Mouse (Mus musculus) heart, embryonic 11.5 days (tissue): ENCODE measurements around the gene Mesp2. TPM values are rescaled to one million over a fixed set of nuclear protein-coding genes. Genes with fewer than 3 reads are reported as not detected.

Experiments used
- ATAC-seq: fragments of 200-750 bp; cut with Nextera tagmentation; replicated peaks from 2 replicates; pipeline ENCODE4 v1.8.0; 2017; ENCODE audit warnings: moderate library complexity; ENCODE audit not compliant: insufficient number of reproducible peaks, low FRiP score, low TSS enrichment
- H3K27ac ChIP-seq: fragments of 300-500 bp; sonication (generic); 2 replicates; pipeline ENCODE4 v1.5.1; 2014; ENCODE audit warnings: mild to moderate bottlenecking, low read depth, low read length
- H3K27me3 ChIP-seq: fragments of 300-500 bp; sonication (generic); 2 replicates; pipeline ENCODE4 v1.6.1; 2014; ENCODE audit warnings: mild to moderate bottlenecking, low read length, mixed read lengths; ENCODE audit not compliant: control insufficient read depth, insufficient read depth
- H3K36me3 ChIP-seq: fragments of 300-500 bp; sonication (generic); 2 replicates; pipeline ENCODE4 v1.6.1; 2014; ENCODE audit warnings: mild to moderate bottlenecking, low read length, moderate library complexity, mixed read lengths; ENCODE audit not compliant: control insufficient read depth, insufficient read depth
- H3K4me1 ChIP-seq: fragments of 300-500 bp; sonication (generic); 2 replicates; pipeline ENCODE4 v1.6.1; 2014; ENCODE audit warnings: low read length; ENCODE audit not compliant: control insufficient read depth, insufficient read depth
- H3K4me2 ChIP-seq: fragments of 300-500 bp; sonication (generic); 2 replicates; pipeline ENCODE4 v1.6.1; 2014; ENCODE audit warnings: mild to moderate bottlenecking, moderate library complexity
- H3K4me3 ChIP-seq: fragments of 300-500 bp; sonication (generic); 2 replicates; pipeline ENCODE4 v1.5.1; 2014; ENCODE audit warnings: low read depth, low read length
- H3K9ac ChIP-seq: fragments of 300-500 bp; sonication (generic); 2 replicates; pipeline ENCODE4 v1.6.1; 2014; ENCODE audit warnings: mild to moderate bottlenecking, low read depth, low read length, moderate library complexity
- H3K9me3 ChIP-seq: fragments of 300-500 bp; sonication (generic); replicated peaks from 2 replicates; pipeline ENCODE4 v1.6.1; 2016; ENCODE audit warnings: low read length; ENCODE audit not compliant: control insufficient read depth
- WGBS: fragments of 180-500 bp; shearing (Covaris S2); extraction: QIAGEN DNeasy Blood & Tissue Kit; methylation state at CpG from one replicate; pipeline ENCODE4 v1.1.7; 2014; ENCODE audit not compliant: insufficient replicate concordance; 5-methylcytosine and 5-hydroxymethylcytosine counted together
- polyA plus RNA-seq: library from polyadenylated mRNA; unstranded; fragments of >200 nt; fragmentation: Nextera tagmentation; extraction: Ambion mirVana; gene quantifications from 2 replicates; pipeline ENCODE4 v1.2.1, GENCODE M21; 2014

The Mesp2 gene
- polyA plus RNA-seq: 0.48 and 0.67 TPM in 2 replicates

DNA sequence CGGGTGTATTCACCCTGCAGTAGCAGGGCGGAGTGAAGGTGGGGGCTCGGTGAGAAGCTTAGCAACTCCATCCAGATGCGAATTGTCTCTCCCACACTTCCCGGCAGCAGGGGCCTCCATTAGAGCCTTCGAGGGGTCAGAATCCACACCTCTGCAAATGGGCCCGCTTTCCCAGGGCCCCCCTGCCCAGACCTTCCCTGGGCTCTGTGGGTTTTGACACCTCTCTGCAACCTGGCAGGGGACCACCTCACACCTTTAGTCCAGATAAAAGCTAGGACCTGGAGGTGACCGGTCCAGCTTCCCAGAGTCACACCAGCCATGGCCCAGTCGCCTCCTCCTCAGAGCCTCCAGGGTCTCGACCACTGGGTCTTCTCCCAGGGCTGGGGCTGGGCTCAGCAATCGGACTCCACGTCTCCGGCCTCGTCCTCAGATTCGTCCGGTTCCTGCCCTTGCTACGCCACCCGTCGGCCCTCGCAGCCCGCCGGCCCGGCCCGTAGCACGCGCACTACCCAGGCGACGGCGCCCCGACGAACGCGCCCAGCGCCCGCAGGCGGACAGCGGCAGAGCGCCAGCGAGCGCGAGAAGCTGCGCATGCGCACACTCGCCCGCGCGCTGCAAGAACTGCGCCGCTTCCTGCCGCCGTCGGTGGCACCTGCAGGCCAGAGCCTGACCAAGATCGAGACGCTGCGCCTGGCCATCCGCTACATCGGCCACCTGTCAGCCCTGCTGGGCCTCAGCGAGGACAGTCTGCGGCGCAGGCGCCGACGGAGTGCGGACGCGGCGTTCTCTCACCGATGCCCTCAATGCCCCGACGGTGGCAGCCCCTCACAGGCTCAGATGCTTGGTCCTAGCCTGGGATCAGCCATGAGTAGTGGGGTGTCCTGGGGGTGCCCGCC, at the start of gene Mesp2:
Gene Mesp2, plus strand, starts transcription at position 117 of the 896 bp plus-strand sequence.
- Histone ChIP-seq H3K4me3 (peak within 1 kb of the TSS; percentile 36), H3K9me3 (no peaks in the 10 kb centered on the region), H3K27me3 (peaks cover 21% of the 10 kb centered on the region), H3K9ac (peak within 1 kb of the TSS; percentile 60), H3K4me2 (peak within 1 kb of the TSS; percentile 70), H3K36me3 (no peaks in the 10 kb centered on the region), H3K27ac (no peak within 1 kb of the TSS), H3K4me1 (0 out of 2 replicates have a peak, but pooled peaks cover 2% of the 10 kb centered on the region)
- WGBS: 11% methylated on average over 71 of the region's 71 CpGs
- 0 out of 2 replicates have a peak, but pooled peaks have one; percentile 55 for ATAC-seq

DNA sequence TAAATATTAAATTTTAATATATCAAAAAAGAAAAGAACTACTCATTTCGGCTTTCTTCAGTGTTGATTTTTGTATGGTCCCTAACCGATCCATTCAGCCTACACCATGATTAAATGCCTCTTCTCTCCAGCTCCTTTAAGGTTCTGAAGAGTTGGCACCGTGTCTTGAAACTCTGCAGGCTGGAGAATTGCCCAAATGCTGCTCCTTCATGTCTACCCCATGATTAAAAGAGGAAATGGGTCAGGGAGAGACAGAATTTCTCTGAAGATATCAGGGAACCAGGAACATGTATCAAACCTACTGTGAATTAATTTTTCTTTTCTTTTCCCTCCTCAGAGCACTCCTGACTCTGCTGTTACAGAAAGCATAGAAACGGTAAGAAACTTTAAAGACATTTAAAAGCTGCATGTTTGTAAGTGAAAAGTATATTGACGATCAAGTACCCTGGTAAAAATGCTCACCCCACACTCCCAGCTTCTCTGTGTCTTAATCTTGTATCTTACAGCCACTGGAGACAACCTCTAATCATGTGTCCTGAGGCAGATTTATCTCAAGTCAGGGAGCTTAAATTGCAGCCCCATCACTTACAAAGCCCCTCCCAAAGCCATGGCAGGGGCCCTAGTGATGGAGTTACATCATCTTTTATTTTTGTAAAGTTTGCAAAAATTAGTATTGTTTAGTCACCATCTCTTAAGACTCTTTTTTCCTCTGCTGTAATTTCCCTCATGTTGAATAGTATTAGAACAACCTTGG, 49.2 kb upstream of the Mesp2 start:
- Histone ChIP-seq H3K4me1 (no peaks in the 10 kb centered on the region), H3K4me3 (no peak overlapping the region), H3K27ac (no peak overlapping the region), H3K9me3 (no peaks in the 10 kb centered on the region), H3K4me2 (no peak overlapping the region), H3K27me3 (no peaks in the 10 kb centered on the region), H3K36me3 (no peaks in the 10 kb centered on the region), H3K9ac (no peak overlapping the region)
- WGBS: 67% methylated on average over 5 of the region's 5 CpGs
- ATAC-seq: no peak

DNA sequence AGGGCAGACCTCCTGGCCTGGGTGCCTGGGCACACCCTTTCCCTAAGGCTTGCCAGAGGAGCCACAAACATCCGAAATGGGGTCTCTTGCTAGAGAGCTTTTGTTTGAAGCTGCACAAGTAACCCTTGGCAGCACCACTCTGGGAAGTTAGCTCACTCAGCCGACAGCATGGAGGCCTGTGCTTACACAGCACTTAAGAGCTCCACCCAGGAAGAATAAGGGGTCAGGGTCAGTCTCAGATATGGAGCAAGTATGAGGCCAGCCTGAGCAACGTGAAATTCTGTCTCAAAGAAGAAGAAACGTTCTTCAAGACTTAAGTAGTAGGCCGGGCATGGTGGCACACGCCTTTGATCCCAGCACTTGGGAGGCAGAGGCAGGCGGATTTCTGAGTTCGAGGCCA, 48.4 kb upstream of the Mesp2 start:
- Histone ChIP-seq H3K36me3 (no peaks in the 10 kb centered on the region), H3K4me2 (no peak overlapping the region), H3K9ac (no peak overlapping the region), H3K27me3 (no peaks in the 10 kb centered on the region), H3K9me3 (no peaks in the 10 kb centered on the region), H3K27ac (no peak overlapping the region), H3K4me1 (no peaks in the 10 kb centered on the region), H3K4me3 (no peak overlapping the region)
- 71% methylated on average over 8 of the region's 8 CpGs for WGBS
- ATAC-seq: no peak

DNA sequence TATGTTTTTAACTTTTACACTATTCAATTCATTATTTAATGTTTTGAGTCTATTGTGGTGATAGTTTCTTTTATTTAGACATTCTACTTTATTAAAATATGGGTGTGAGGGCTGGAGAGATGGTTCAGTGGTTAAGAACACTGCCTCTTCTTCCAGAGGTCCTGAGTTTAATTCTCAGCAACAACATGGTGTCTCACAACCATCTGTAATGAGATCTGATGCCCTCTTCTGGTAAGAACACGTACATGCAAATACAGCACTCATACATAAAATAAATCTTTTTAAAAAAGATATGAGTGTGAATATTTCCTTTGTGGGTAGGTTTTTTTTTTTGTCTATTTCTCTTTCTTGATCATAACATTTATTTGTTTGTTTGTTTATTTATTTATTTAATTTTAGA, 44.5 kb upstream of the Mesp2 start:
- Histone ChIP-seq H3K4me1 (peaks cover 2% of the 10 kb centered on the region), H3K9ac (no peak overlapping the region)

DNA sequence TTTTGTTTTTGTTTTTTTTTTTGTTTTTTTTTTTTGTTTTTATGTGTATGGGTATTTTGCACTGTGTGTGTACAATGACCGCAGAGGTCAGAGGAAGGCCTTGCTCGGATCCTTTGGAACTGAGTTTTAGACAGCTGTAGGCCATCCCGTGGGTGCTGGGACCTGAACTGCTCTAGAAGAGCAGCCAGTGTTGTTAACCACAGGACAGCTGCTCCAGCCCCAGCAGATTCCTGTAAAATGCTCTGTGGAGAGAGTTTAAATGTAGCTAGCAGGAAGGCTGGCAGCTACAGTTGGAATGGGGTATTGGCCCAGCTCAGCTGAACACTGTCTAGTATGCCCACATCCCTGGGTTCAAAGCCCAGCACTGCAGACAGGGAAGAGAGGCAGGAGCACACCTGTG, 40.9 kb upstream of the Mesp2 start:
- H3K4me1 ChIP-seq: peaks cover 12% of the 10 kb centered on the region
- H3K4me2 ChIP-seq: no peak overlapping the region
- no peaks in the 10 kb centered on the region for H3K36me3 ChIP-seq
- H3K4me3 ChIP-seq: no peak overlapping the region
- no peak for ATAC-seq
- WGBS: 75% methylated on average over 3 of the region's 3 CpGs
- no peak overlapping the region for H3K27ac ChIP-seq
- no peak overlapping the region for H3K9ac ChIP-seq
- H3K27me3 ChIP-seq: no peaks in the 10 kb centered on the region
- H3K9me3 ChIP-seq: no peaks in the 10 kb centered on the region

More for the DNA sequence above, 44.5 kb upstream of the Mesp2 start:
- 46% methylated on average over 1 of the region's 1 CpGs for WGBS
- Histone ChIP-seq H3K9me3 (no peaks in the 10 kb centered on the region), H3K27ac (no peak overlapping the region), H3K27me3 (no peaks in the 10 kb centered on the region), H3K4me3 (no peak overlapping the region), H3K36me3 (no peaks in the 10 kb centered on the region), H3K4me2 (no peak overlapping the region)
- ATAC-seq: no peak

DNA sequence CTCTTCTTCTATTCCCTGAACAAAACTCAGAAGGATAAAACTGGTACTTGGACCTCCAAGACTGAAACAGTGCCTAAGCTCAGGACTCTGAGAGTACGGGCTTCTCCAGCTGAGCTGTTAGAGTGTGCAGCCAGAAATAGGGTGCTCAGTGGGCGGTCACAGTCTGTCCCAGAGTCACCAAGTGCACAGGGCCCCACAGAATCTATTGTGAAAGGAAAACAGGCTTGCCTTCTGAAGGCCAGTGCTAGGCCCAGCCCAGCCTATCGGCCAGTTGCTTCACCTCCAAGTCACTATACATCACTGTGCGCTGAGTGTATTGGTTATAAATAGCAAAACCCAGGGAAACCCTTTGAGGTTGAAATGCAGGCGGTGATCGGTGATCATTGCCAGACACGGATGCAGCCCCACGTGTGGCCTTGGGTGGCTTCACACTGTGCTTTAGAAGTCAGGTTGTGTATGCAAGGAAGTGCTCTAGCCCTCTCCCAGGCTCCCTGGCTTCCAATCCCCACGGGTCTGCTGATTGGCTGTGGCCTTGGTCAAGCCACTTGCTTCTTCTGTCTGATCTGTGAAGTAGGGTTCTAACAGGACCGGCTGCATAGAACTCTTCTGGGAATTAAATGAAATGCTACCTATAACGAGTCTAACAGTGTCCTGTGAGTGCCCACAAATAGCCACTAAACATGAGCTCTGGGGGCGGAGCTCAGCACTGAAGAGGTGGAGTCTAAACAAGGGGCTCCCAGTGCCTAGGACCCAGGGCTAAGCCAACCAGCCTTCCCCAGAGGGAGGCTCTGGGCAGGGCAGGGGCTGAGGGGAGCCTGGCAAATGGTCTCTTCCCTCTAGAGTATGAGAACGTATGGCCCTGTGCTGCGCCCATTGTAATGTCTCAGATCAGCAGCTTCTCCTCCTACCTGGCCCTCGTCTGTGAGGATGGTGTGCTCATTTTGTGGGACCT, 38.7 kb upstream of the Mesp2 start:
- no peaks in the 10 kb centered on the region for H3K9me3 ChIP-seq
- H3K27ac ChIP-seq: peak overlapping the region; percentile 77
- H3K27me3 ChIP-seq: no peaks in the 10 kb centered on the region
- no peaks in the 10 kb centered on the region for H3K36me3 ChIP-seq
- H3K4me2 ChIP-seq: peak overlapping the region; percentile 21; the same call in 1 of the 2 replicates
- H3K4me3 ChIP-seq: no peak overlapping the region
- peaks cover 12% of the 10 kb centered on the region for H3K4me1 ChIP-seq
- peak; percentile 60 for ATAC-seq
- peak overlapping the region; percentile 28 for H3K9ac ChIP-seq
- 33% methylated on average over 15 of the region's 15 CpGs for WGBS

DNA sequence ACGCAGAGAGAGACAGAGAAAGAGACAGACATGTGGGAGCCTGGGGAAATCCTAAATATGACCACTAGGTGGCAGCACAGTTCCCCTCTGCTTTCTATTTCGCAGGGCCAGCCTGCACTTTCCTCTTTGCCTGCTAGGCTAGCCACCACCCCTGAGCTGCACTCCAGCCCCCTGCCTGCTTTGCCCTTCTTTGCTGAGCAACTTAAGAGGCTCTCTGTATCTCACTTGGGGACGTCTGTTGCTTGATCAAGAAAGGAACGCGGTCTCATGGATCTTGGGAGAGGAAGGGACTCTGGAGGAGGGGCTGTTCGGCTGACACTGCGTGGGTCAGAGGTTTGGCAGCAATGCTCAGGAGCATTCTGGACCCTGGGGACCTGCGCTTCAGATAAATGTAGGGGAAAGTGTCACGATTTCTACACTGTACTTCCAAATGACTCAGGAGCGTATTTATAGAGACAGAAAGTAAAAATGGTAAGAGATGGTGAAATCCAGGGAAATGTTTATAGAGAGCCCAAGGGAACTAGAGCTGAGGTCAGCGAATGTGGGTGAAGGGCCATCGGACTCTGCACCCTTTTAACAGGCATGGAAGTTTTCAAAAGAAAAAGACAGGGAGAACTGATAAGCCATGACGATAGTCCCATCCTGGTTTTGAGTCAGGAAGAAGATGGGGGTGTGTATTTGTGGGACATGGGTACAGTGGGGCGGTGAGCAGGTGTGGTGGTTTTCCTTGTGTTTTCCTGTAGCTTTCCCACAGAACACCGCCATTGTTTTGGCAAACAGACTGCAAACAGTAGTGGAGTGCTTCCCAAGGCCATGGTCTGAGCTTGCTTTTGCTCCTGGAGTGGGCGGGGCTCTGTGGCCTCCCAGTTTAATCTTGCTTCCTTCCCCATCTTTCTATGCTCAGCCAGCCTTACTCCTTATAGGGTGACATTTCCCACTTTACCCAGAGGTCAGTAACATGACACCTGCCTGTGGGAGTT, 29.6 kb upstream of the Mesp2 start:
- Histone ChIP-seq H3K9me3 (no peaks in the 10 kb centered on the region), H3K27ac (no peak overlapping the region), H3K36me3 (no peaks in the 10 kb centered on the region), H3K4me2 (peak overlapping the region; percentile 66), H3K4me3 (peak overlapping the region; percentile 29), H3K9ac (peak overlapping the region; percentile 62), H3K27me3 (no peaks in the 10 kb centered on the region), H3K4me1 (peaks cover 7% of the 10 kb centered on the region)
- ATAC-seq: no peak
- 23% methylated on average over 16 of the region's 16 CpGs for WGBS
